Mouse (Mus musculus): ENCODE measurements at regions not wholly inside any gene's neighbourhood (a gene's known extent, or its start where the extent isn't known, plus 50 kb on each side); places are given as distances from the start of the nearest gene placed in this dataset.

- TF ChIP-seq CTCF (IDR thresholded peaks at IDR 0.05; ENCODE audit: low read depth) (no peak), EP300 (optimal IDR thresholded peaks at IDR 0.05) (no peak)
Measured at GRCm38 (mm10) chr15:96089676-96090075, 197.6 kb upstream of the Arid2 start.

Measured in stomach, postnatal 0 days (tissue).